8 mouse cellular contexts compared by ENCODE assay signal in the genomic region with DNA sequence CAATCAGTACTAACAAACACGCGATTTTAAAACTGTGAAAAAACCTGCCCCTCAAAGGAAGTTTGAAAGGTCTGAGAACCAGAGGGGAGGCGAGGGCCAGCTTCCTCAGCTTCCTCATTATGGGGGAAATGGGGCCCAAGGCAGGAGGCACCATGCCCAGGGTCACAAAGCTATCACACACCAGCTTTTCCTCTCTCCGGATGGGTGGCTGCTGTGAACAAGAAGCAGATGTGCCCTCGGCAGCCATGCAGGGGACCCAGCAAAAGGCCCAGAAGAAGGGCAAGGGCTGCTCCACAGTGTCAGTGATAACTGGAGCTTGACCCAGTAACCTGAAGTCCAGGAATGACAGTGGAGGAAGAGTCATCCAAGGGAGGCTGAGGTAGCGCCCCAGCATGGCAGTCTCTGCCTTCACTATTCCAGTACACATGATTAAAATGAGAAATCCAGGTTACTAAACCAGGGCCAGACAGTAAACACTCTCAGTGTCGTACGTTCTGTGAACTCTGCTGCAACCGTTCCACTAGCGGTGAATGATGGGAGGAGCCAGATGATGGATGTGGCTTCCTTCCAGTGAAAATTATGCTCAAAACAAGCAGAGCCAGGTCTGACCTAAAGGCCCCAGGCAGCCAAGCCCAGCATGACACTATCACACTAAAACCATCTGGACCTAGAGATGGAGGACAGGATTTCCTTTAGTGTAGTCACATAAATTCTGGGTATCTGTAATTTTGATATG. TPM values are rescaled to one million over a fixed set of nuclear protein-coding genes. Genes with fewer than 3 reads are reported as not detected.
DNase-seq lines count a peak whose midpoint lies in the region; ATAC-seq lines count a peak whose summit lies in the region.

No protein-coding gene starts in this region.

- no peak overlapping the region for H3K4me2 ChIP-seq in forebrain, embryonic 14.5 days (ENCODE audit: low read length)
- H3K4me2 ChIP-seq in embryonic facial prominence, embryonic 13.5 days: no peak overlapping the region
- H3K4me2 ChIP-seq in forebrain, embryonic 13.5 days: no peak overlapping the region

- ATAC-seq in forebrain, embryonic 14.5 days: no peak
- ATAC-seq in embryonic facial prominence, embryonic 13.5 days (ENCODE audit: insufficient number of reproducible peaks, insufficient read depth, low FRiP score, low TSS enrichment, low read depth): no peak
- ATAC-seq in megakaryocyte progenitor cell, adult 5-6 weeks (replicated peaks; ENCODE audit: poor library complexity): peak; percentile 60
- ATAC-seq in forebrain, embryonic 13.5 days: no peak

- H3K27me3 ChIP-seq in forebrain, embryonic 10.5 days (ENCODE audit: poor library complexity, severe bottlenecking): no peaks in the 10 kb centered on the region
- no peaks in the 10 kb centered on the region for H3K27me3 ChIP-seq in forebrain, embryonic 14.5 days (replicated peaks; ENCODE audit: control insufficient read depth, insufficient read depth, low read length)
- H3K27me3 ChIP-seq in embryonic facial prominence, embryonic 13.5 days: no peaks in the 10 kb centered on the region
- no peaks in the 10 kb centered on the region for H3K27me3 ChIP-seq in forebrain, embryonic 13.5 days

- H3K27ac ChIP-seq in forebrain, embryonic 10.5 days: peak overlapping the region; percentile 44; the same call in 1 of the 2 replicates
- H3K27ac ChIP-seq in forebrain, embryonic 14.5 days (ENCODE audit: low read depth, low read length): no peak overlapping the region
- peak overlapping the region; percentile 51; the same call in 1 of the 2 replicates for H3K27ac ChIP-seq in embryonic facial prominence, embryonic 13.5 days
- no peak overlapping the region for H3K27ac ChIP-seq in forebrain, embryonic 13.5 days

- H3K9me3 ChIP-seq in forebrain, embryonic 10.5 days: no peaks in the 10 kb centered on the region
- H3K9me3 ChIP-seq in forebrain, embryonic 14.5 days (replicated peaks; ENCODE audit: control insufficient read depth, low read length): no peaks in the 10 kb centered on the region
- no peaks in the 10 kb centered on the region for H3K9me3 ChIP-seq in embryonic facial prominence, embryonic 13.5 days
- no peaks in the 10 kb centered on the region for H3K9me3 ChIP-seq in forebrain, embryonic 13.5 days (replicated peaks)

- DNase-seq in forebrain, embryonic 10.5 days (ENCODE audit: extremely low spot score, low spot score): no peak
- no peak for DNase-seq in forebrain, embryonic 14.5 days (ENCODE audit: low spot score)
- DNase-seq in CD4-positive helper T cell, adult 2 months (ENCODE audit: low read depth, low spot score): peak; percentile 62
- DNase-seq in kidney, postnatal 14 days: peak; percentile 75
- no peak for DNase-seq in right cerebral cortex, postnatal 14 days

- H3K4me3 ChIP-seq in forebrain, embryonic 10.5 days: no peak overlapping the region
- no peak overlapping the region for H3K4me3 ChIP-seq in forebrain, embryonic 14.5 days (ENCODE audit: low read depth, low read length)
- H3K4me3 ChIP-seq in embryonic facial prominence, embryonic 13.5 days: no peak overlapping the region
- H3K4me3 ChIP-seq in forebrain, embryonic 13.5 days: no peak overlapping the region

- WGBS in forebrain, embryonic 10.5 days: 75% methylated on average over 10 of the region's 10 CpGs
- WGBS in forebrain, embryonic 14.5 days: 79% methylated on average over 10 of the region's 10 CpGs
- WGBS in embryonic facial prominence, embryonic 13.5 days: 45% methylated on average over 10 of the region's 10 CpGs
- WGBS in forebrain, embryonic 13.5 days: 79% methylated on average over 10 of the region's 10 CpGs

- peaks cover 67% of the 10 kb centered on the region for H3K36me3 ChIP-seq in forebrain, embryonic 10.5 days (replicated peaks)
- peaks cover 4% of the 10 kb centered on the region; the same call in 1 of the 2 replicates for H3K36me3 ChIP-seq in forebrain, embryonic 14.5 days (ENCODE audit: control insufficient read depth, insufficient read depth, low read length)
- peaks cover 14% of the 10 kb centered on the region for H3K36me3 ChIP-seq in embryonic facial prominence, embryonic 13.5 days
- peaks cover 19% of the 10 kb centered on the region; the same call in 1 of the 2 replicates for H3K36me3 ChIP-seq in forebrain, embryonic 13.5 days (ENCODE audit: poor library complexity, severe bottlenecking)

- H3K4me1 ChIP-seq in forebrain, embryonic 10.5 days: peaks cover 28% of the 10 kb centered on the region
- 0 out of 2 replicates have a peak, but pooled peaks cover 2% of the 10 kb centered on the region for H3K4me1 ChIP-seq in forebrain, embryonic 14.5 days (ENCODE audit: control insufficient read depth, insufficient read depth, low read length)
- H3K4me1 ChIP-seq in embryonic facial prominence, embryonic 13.5 days: peaks cover 27% of the 10 kb centered on the region
- peaks cover 22% of the 10 kb centered on the region for H3K4me1 ChIP-seq in forebrain, embryonic 13.5 days

- H3K9ac ChIP-seq in forebrain, embryonic 14.5 days (ENCODE audit: low read length): no peak overlapping the region
- no peak overlapping the region for H3K9ac ChIP-seq in embryonic facial prominence, embryonic 13.5 days
- no peak overlapping the region for H3K9ac ChIP-seq in forebrain, embryonic 13.5 days

RNA-seq across cellular contexts. Expression of gene Sh2d4b, which starts 31.5 kb away (rescaled TPM):
- polyA plus RNA-seq in forebrain, embryonic 10.5 days (2016; fragmentation: Nextera tagmentation; extraction: Ambion mirVana): 0.32 and 0.55 TPM in 2 replicates
- 1.5 and 1.8 TPM in 2 replicates for polyA plus RNA-seq in forebrain, embryonic 14.5 days (2014; fragmentation: Nextera tagmentation; extraction: Ambion mirVana)
- polyA plus RNA-seq in embryonic facial prominence, embryonic 13.5 days (2015; fragmentation: Nextera tagmentation; extraction: Ambion mirVana): 0.74 and 0.96 TPM in 2 replicates
- total RNA-seq in megakaryocyte progenitor cell, adult 5-6 weeks (2015): 0.17 TPM in 1 of 2 replicates, not detected in the other
- not detected in 2 replicates for total RNA-seq in megakaryocyte progenitor cell, adult 5-6 weeks (2017)
- 2.3 and 2.4 TPM in 2 replicates for polyA plus RNA-seq in forebrain, embryonic 13.5 days (2015; fragmentation: Nextera tagmentation; extraction: Ambion mirVana)

RNA-seq across cellular contexts. Expression of gene Tspan14, which starts 42.1 kb away (rescaled TPM):
- polyA plus RNA-seq in forebrain, embryonic 10.5 days (2016; fragmentation: Nextera tagmentation; extraction: Ambion mirVana): 89.3 and 93.9 TPM in 2 replicates
- 101 and 105 TPM in 2 replicates for polyA plus RNA-seq in forebrain, embryonic 14.5 days (2014; fragmentation: Nextera tagmentation; extraction: Ambion mirVana)
- 87.6 and 91.1 TPM in 2 replicates for polyA plus RNA-seq in embryonic facial prominence, embryonic 13.5 days (2015; fragmentation: Nextera tagmentation; extraction: Ambion mirVana)
- total RNA-seq in megakaryocyte progenitor cell, adult 5-6 weeks (2015): 30.7 and 36.6 TPM in 2 replicates
- total RNA-seq in megakaryocyte progenitor cell, adult 5-6 weeks (2017): 35.6 and 42.0 TPM in 2 replicates
- 84.1 and 88.2 TPM in 2 replicates for polyA plus RNA-seq in forebrain, embryonic 13.5 days (2015; fragmentation: Nextera tagmentation; extraction: Ambion mirVana)

Comparison
In these comparisons a context has a peak if more than half of its experiments do, and no peak if none do; other contexts are left out.
1. H3K27ac ChIP-seq: peak in forebrain, embryonic 10.5 days (single experiment) and embryonic facial prominence, embryonic 13.5 days (single experiment); none in forebrain, embryonic 14.5 days (single experiment) and forebrain, embryonic 13.5 days (single experiment).
2. DNase-seq: peak in CD4-positive helper T cell, adult 2 months (single experiment) and kidney, postnatal 14 days (single experiment); none in forebrain, embryonic 10.5 days (single experiment), forebrain, embryonic 14.5 days (single experiment) and right cerebral cortex, postnatal 14 days (single experiment).